Mouse (Mus musculus) kidney, adult 18-20 months (tissue): Measurements from ENCODE around the gene Adnp.

ENCODE experiments used
- DNase-seq: peaks from one replicate; pipeline ENCODE4 v3.0.0; 2021

Gene Adnp

GRCm38 (mm10) chr2:168206725-168207644 is at the start of gene Adnp:
Gene Adnp (minus strand): TSS chr2:168207112.
- DNase-seq, result peak; percentile 96

GRCm38 (mm10) chr2:168256506-168256905 is 49.6 kb upstream of the Adnp start:
- peak; percentile 46 for DNase-seq

DNA sequence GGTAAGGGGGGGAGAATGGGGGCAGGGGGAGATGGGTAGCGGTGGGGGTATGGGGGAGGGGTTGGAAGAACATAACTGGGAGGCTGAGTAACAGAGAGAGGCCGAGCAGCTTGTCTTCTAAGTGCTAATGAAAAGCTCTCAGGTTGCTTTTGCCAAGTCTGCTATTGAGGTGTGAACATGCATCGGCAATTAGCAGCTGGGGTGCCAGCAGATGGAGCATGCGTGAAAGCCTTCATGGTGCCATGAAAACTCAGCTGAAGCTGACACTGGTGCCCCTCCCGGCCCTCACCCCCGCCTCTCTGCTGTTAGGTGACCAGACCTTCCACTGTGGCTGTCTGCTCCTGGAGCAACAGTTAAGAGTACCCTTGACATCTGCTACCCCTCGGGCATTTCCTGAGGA is 46.9 kb upstream of the Adnp start:
- DNase-seq, result no peak

DNA sequence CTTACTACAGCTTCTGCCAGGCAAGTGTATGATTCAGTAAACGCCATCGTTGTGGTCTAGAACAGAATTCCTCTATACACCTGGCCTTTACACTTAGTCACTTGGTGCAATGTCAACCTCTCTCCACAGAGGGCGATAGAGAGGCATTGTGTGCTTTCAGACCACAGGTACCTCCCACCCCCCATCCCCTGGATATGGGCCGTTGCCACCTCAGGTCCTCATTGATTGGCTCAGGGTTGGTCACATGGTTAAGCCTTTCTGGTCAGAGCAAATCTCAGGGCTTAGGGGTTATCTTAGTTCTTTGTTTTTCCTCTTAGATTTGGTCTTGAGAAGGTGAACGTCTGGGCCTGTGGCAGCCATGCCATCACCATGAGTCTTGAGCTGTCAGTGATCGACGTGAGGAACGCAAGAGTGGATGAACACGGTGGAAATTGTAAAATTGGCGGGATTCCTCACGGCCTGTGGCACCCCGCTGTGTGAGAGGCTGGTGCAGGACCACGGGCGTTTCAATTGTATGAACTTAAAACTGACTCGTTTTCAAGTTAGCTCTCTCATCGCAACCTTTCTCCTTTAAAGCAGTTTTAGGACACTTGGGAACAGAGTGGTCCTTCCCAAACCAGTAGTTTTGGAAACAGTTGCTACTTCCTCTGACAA is 45.9 kb upstream of the Adnp start:
- DNase-seq, result no peak

DNA sequence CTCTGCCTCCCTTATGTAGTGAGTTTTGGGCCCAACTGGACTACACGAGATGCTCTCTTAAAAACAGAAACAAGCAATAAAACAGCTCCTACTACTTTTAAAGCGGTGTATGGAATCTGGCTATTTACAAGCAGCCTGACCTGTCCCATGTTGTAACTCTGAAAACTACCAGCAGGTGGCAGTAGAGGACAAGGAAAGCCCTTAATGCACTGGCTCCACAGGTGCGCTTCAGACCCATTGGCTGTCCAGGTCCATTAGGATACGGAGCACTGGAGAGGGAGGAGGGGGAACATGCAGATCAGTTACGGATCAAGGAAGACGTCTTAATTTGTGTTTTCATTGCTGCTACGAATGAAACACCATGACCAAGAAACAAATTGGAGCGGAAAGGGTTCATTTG is 43.4 kb upstream of the Adnp start:
- peak; percentile 87 for DNase-seq

GRCm38 (mm10) chr2:168248856-168249245 is 41.9 kb upstream of the Adnp start:
- DNase-seq, result no peak

- DNase-seq, result no peak
Measured at GRCm38 (mm10) chr2:168248167-168248855, 41.4 kb upstream of the Adnp start.

DNA sequence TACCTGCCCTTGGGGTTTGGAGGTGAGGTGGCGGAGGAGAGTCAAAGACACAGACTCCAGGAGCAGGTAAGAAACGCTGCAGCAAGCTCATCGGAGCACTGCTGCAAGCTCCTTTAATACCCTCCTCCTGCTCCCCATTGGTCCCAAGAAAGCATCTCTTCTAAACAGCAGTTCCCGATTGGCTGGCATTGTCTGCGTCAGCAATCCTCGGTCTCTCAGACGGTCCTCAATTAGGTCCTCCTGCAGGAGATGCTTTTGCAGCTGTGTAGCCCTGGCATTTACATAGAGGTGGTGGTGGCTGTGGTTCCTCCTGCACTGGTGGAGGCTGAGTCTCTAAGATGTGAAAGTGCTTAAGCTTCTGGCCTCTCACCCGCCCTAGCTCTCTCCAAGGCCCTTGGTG is 38.7 kb upstream of the Adnp start:
- no peak for DNase-seq

DNA sequence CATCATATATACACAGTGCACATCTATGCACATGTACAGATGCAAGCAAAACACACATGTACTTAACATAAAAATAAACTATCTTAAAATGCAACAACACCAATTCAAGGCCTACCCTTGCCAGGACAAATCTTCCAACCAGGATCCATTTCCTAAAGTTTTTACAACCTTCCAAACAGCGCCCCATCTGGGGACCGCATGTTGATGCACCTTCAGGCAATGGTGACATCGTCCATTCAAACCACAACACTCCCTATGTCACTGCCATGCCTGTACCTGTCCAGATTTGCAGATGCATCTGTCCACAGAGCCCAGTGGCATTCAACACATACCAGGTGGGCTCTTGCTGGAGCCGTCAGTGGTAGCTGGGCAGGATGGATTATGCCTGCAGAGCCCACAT is 36.4 kb upstream of the Adnp start:
- no peak for DNase-seq

- no peak for DNase-seq
Measured at GRCm38 (mm10) chr2:168242841-168243240, 35.9 kb upstream of the Adnp start.

DNA sequence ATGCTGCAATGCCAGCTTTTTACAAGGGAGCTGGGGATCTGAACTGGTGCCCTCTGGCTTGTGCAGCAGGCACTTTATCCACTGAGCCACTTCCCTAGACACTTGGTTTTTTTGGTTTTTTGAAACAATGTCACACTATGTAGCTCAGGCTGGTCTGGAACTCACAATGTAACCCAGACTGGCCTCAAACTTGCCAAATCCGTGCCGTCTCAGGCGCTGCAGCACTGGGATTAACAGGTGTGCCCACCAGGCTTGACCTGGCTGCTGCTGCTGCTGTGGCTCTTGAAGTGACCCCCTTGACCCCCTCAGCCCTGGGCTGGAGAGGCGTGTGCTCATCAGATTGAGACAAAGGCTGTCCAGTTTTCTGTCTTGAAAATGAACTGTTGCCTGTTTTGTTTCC is 31.4 kb upstream of the Adnp start:
- DNase-seq, result no peak

DNA sequence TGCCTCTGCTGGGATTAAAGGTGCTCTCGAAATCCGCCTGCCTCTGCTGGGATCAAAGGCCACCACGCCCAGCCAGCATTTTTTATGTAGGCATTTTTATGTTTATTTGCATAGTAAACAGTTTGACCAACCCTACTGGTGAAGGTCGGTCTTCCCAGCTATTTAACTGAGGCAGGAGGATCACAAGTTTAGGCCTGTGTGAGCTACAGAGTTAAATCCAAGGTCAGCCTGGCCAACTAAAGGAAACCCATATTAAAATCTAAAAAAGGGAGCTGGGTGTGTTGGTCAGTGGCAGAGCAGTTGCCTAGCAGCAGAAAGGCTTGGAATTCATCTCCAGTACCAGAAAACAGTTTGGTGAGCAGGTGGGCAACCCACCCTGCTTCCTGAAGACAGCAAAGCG is 26.4 kb upstream of the Adnp start:
- no peak for DNase-seq

DNA sequence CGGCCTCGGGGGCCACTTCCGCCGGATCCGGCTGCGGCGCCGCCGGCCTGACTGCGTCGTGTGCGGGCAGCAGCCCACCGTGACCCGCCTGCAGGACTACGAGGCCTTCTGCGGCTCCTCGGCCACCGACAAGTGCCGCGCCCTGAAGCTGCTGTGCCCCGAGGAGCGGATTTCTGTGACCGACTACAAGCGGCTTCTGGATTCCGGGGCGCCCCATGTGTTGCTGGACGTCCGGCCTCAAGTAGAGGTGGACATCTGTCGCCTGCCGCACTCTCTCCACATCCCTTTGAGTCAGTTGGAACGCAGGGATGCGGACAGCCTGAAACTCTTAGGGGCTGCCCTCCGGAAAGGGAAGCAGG is 24.5 kb upstream of the Adnp start:
- no peak for DNase-seq

DNA sequence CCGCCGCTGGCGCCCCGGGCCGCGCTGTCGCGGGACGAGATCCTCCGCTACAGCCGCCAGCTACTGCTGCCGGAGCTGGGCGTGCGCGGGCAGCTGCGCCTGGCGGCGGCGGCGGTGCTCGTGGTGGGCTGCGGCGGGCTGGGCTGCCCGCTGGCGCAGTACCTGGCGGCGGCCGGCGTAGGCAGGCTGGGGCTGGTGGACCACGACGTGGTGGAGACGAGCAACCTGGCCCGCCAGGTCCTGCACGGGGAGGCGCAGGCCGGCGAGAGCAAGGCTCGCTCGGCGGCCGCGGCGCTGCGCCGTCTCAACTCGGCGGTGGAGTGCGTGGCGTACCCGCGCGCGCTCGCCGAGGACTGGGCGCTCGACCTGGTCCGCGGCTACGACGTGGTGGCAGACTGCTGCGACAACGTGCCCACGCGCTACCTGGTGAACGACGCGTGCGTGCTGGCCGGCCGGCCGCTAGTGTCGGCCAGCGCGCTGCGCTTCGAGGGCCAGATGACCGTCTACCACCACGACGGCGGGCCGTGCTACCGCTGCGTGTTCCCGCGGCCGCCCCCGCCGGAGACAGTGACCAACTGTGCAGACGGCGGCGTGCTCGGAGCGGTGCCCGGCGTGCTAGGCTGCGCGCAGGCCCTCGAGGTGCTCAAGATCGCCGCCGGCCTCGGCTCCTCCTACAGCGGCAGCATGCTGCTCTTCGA is 24.0 kb upstream of the Adnp start:
- peak; percentile 19 for DNase-seq

DNA sequence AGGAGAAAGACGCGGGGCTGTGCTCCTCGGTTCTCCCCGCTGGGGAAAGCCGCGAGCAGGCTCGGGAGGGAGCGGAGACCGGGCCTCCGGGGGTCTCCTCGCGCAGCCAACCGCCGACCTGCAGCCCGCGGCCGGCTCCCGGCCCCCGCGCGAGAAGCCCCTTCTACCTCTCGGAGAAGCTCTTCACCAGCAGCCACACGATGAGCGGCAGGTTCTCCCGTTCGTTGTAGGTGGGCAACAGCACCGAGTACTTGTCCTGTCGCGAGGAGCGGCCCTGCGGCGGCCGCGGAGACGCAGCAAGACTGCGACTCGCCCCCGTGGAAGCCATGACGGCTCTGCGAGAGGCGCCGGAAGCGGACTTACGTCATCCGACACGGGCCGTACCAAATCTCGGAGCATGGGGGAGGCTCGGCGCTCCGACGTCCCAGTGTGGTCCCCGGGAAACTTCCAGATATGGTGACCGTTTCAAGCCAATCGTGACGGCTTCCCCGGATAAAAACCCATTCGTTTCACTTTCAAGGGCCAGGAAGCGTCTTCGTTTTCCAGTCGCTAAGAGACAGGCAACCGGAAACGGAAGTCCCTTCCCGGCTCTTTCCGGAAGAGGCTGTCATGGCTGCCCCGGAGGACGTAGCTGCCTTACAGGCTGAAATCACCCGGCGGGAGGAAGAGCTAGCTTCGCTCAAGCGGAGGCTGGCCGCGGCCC is 23.3 kb upstream of the Adnp start, which contains the start of the genes Gm20716, Dpm1 and Mocs3:
TSS of gene Gm20716 (minus strand) at position 339 of the 703 bp plus-strand sequence.
TSS of gene Dpm1 (minus strand) at position 566 of the 703 bp plus-strand sequence.
TSS of gene Mocs3 (plus strand) at position 597 of the 703 bp plus-strand sequence.
- DNase-seq, result peak; percentile 94

DNA sequence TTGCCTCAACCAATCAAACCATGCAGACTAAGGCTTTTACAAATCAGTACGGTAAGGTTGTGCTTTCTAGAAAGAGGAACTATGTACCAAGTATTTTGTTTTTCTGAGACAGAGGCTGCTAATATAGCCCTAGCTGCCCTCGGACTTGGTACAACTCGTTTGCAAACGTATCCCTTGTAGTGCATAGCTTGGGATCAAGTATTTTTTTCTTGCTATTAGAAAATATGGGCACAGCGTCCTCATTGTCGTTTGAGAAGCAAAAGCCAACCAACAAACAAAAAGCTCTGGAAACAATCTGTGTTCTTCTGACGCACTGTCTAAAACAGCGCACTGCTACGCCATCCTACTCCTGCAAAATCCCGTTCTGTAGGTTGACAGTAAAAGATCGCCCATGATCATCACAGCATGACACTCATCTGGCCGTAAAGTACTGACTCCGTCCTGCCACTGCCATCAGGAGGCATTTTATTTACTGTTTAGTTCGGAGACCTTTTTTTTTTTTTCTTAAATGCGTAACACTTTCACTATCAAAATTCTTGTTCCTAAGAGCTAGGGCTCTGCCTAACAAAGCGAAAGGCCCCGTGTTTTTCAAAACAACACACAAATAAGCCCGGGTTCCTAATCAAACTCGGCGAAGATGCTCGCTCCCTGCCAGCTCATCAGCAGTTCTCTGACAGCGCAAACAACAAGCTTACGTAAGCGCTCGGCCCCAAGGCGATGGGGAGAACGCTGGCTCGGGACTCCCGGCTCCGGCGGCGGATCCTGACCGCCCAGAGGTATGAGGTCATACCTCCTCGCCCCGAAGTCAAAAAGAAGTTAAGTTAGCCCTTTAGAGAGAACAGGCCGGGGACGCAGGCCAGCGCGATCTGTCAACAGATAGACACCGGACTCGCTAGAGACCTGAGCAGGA is 22.5 kb upstream of the Adnp start:
- peak; percentile 61 for DNase-seq

- DNase-seq, result no peak
Measured at GRCm38 (mm10) chr2:168223326-168223725, 16.4 kb upstream of the Adnp start.

DNA sequence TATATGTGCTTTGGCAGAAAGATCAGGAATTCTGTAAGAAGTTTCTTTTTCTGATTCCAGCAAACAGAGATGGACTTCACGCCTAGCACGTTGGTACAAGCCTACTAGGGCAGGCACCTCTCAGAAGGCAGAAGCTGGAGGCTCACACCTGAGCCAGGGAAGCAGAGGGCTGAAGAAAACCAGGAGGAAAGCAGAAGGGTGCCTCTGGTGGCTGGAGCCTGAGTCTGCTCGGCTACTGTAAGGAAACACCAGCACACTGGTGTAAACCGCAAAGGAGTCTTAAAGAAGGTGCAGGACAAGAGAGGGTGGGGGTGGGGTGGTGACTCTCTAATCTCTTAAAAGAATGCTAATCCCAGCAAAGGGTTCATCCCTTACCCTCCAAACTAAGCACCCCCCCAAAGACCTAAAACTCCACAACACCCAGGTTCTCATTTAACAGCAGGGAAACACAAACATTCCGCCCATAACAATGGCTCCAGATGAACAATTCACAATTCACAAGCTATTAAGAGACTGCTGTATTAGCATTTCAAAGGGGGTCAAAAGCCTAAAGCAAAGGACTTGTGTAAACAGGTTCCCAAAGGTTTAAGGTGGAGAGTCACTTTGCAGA is 7.0 kb upstream of the Adnp start:
- DNase-seq, result no peak

- DNase-seq, result no peak
Measured at GRCm38 (mm10) chr2:168207883-168208282, 971 bp upstream of the Adnp start.
